Mouse (Mus musculus) kidney, embryonic 16.5 days (tissue): ENCODE results near the gene Ibsp. TPM values are rescaled to one million over a fixed set of nuclear protein-coding genes. Genes with fewer than 3 reads are reported as not detected.

ENCODE experiments used
- ATAC-seq: fragments of 200-750 bp; cut with Nextera tagmentation; 2 replicates; pipeline ENCODE4 v1.8.0; 2017; ENCODE audit warnings: moderate TSS enrichment; ENCODE audit not compliant: low FRiP score, low TSS enrichment
- H3K27ac ChIP-seq: fragments of 300-500 bp; sonication (generic); 2 replicates; pipeline ENCODE4 v1.5.1; 2014; ENCODE audit warnings: low read length
- H3K27me3 ChIP-seq: fragments of 300-500 bp; sonication (generic); 2 replicates; pipeline ENCODE4 v1.6.1; 2014; ENCODE audit warnings: low read length, control low read depth, mixed read lengths; ENCODE audit not compliant: insufficient read depth
- H3K36me3 ChIP-seq: fragments of 300-500 bp; sonication (generic); 2 replicates; pipeline ENCODE4 v1.6.1; 2014; ENCODE audit warnings: low read length, control low read depth, mixed read lengths; ENCODE audit not compliant: insufficient read depth
- H3K4me1 ChIP-seq: fragments of 300-500 bp; sonication (generic); 2 replicates; pipeline ENCODE4 v1.6.1; 2014; ENCODE audit warnings: low read length, control low read depth, mixed read lengths; ENCODE audit not compliant: insufficient read depth
- H3K4me2 ChIP-seq: fragments of 300-500 bp; sonication (generic); replicated peaks from 2 replicates; pipeline ENCODE4 v1.6.1; 2014; ENCODE audit warnings: low read depth, low read length
- H3K4me3 ChIP-seq: fragments of 300-500 bp; sonication (generic); 2 replicates; pipeline ENCODE4 v1.5.1; 2014; ENCODE audit warnings: mild to moderate bottlenecking, low read length
- H3K9ac ChIP-seq: fragments of 300-500 bp; sonication (generic); replicated peaks from 2 replicates; pipeline ENCODE4 v1.6.1; 2014; ENCODE audit warnings: low read length
- H3K9me3 ChIP-seq: fragments of 300-500 bp; sonication (generic); 2 replicates; pipeline ENCODE4 v1.6.1; 2016; ENCODE audit warnings: low read length, control low read depth
- WGBS: fragments of 180-500 bp; shearing (Covaris S2); extraction: QIAGEN DNeasy Blood & Tissue Kit; methylation state at CpG from one replicate; pipeline ENCODE4 v1.1.7; 2014; 5-methylcytosine and 5-hydroxymethylcytosine counted together
- microRNA-seq: library from miRNA; unstranded; fragments of <30 nt; microRNA quantifications from one replicate; pipeline ENCODE4, GENCODE M21; 2016
- polyA plus RNA-seq: library from polyadenylated mRNA; unstranded; fragments of >200 nt; fragmentation: Nextera tagmentation; extraction: Ambion mirVana; gene quantifications from 2 replicates; pipeline ENCODE4 v1.2.1, GENCODE M21; 2015

Gene Ibsp
- polyA plus RNA-seq, 1 experiment from 2014 or later = 1.1 TPM

GRCm38 (mm10) chr5:104359257-104359656, 60.3 kb downstream of the Ibsp start:
- H3K4me3 ChIP-seq = no peak overlapping the region
- H3K9ac ChIP-seq = no peak overlapping the region
- peaks cover 12% of the 10 kb centered on the region; the same call in 1 of the 2 replicates for H3K4me1 ChIP-seq
- H3K36me3 ChIP-seq = no peaks in the 10 kb centered on the region
- no peaks in the 10 kb centered on the region for H3K27me3 ChIP-seq
- peak overlapping the region; percentile 8; the same call in 1 of the 2 replicates for H3K4me2 ChIP-seq
- H3K27ac ChIP-seq = no peak overlapping the region
- 9% methylated on average over 6 of the region's 6 CpGs for WGBS
- peak; percentile 78; the same call in 1 of the 2 replicates for ATAC-seq
- H3K9me3 ChIP-seq = no peaks in the 10 kb centered on the region

Small RNA genes lying within 50 kb of the gene (microRNA-seq; reads per million reads assigned to microRNA genes)
- gene Gm23616 = not detected

Other genes starting within 250 kb of the Ibsp start
- not detected in 2 replicates for gene Gm17660, start 221.6 kb upstream of the Ibsp start, polyA plus RNA-seq
- gene Sparcl1, start 185.4 kb upstream of the Ibsp start, polyA plus RNA-seq = 56.7 and 79.2 TPM in 2 replicates
- not detected in 2 replicates for gene Dspp, start 128.5 kb upstream of the Ibsp start, polyA plus RNA-seq
- gene Dmp1, start 96.6 kb upstream of the Ibsp start, polyA plus RNA-seq = 0.10 and 0.20 TPM in 2 replicates
- gene Mepe, start 26.2 kb downstream of the Ibsp start, polyA plus RNA-seq = not detected in 2 replicates
- gene Spp1, start 135.9 kb downstream of the Ibsp start, polyA plus RNA-seq = 167 and 243 TPM in 2 replicates
- 15.2 and 17.4 TPM in 2 replicates for gene Pkd2, start 160.3 kb downstream of the Ibsp start, polyA plus RNA-seq
- gene BC005561, start 209.2 kb downstream of the Ibsp start, polyA plus RNA-seq = 11.1 and 12.5 TPM in 2 replicates